Mouse (Mus musculus) kidney, adult 2 months (tissue): ENCODE results near the gene Cnot1.

Experiments
- CTCF ChIP-seq: fragments of 200-500 bp; conservative IDR thresholded peaks from 2 replicates; pipeline ENCODE4 v1.5.1; 2011; ENCODE audit warnings: low read depth, mild to moderate bottlenecking, control low read depth, low read length, moderate library complexity, mixed read lengths; ENCODE audit not compliant: insufficient read depth, insufficient read length
- POLR2A ChIP-seq: fragments of 200-500 bp; IDR thresholded peaks from one replicate; pipeline ENCODE4 v1.6.1; 2011; ENCODE audit warnings: low read depth, low read length, control low read depth

DNA sequence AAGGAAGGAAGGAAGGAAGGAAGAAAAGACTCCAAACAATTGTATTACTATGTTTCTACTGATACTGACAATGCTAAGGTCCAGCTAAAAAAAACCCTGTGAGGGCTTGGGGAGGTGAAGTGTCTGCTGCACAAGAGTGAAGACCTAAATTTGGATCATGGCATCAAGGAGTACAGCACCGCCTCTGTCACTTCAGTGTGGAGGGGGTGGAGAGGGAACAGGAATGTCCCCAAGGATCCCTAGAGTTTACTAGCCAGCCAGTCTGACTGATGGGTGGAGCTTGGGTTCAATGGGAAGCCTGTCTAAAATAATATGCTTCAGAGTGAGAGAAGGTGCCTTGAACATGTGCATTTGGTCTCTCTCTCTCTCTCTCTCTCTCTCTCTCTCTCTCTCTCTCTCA is 10.9 kb upstream of the Cnot1 start:
- TF ChIP-seq POLR2A (no peak), CTCF (no peak)
